Mouse (Mus musculus): Measurements from ENCODE around the gene Rcsd1.

GRCm38 (mm10) chr1:165730129-165730528 lies 20.6 kb upstream of the Rcsd1 start:
- TF ChIP-seq POLR2A (IDR thresholded peaks at IDR 0.05; ENCODE audit: borderline replicate concordance, insufficient read depth, low read length) (no peak), CTCF (IDR thresholded peaks at IDR 0.05; ENCODE audit: borderline replicate concordance, insufficient read depth, low read depth, low read length) (no peak)

Data from cerebellum, adult 2 months (tissue).